Mouse (Mus musculus) right cerebral cortex, postnatal 14 days (tissue): ENCODE data around the gene Trpm8.

Source experiments
- DNase-seq: peaks from one replicate; pipeline ENCODE4 v3.0.0; 2022

Trpm8 gene

DNA sequence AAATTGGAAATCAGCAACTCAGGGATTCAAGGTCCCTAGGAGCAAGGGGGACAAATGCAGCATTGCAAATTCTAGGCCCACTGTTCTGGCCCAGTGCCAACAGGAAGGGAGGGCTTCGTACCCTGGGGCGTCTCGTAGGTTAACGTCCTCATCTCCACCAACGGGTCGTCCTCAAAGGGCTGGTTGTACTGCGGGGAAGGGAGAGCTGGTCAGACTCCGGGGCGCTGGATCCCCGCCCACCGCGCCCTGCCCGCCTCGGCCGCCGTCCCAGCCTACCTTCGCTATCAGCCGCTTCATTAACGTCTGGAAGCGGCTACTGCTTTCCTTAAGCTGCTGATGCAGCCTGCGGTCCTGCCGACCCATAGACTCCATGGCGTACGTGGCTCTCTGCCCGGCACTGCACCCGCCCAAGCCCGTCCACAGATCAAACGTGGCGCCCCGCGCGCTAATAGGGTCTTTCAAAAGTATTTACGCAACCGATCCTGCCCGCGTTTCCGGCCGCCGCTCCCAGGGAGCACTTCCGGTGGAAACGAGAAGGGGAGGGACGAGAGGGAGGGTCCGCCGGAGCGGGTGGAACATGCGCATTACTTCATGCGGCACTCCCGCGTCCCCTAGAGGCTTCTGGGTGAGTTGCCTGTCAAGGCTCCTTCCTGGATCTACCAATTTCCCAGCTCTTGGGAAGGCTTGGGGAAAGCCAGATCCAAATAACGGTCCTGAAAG is at the start of gene Trpm8, which contains the start of gene Hjurp:
Trpm8 (plus strand) TSS at position 564 of the 720 bp plus-strand sequence.
Hjurp (minus strand) TSS at position 536 of the 720 bp plus-strand sequence.
- peak; percentile 100 for DNase-seq

DNA sequence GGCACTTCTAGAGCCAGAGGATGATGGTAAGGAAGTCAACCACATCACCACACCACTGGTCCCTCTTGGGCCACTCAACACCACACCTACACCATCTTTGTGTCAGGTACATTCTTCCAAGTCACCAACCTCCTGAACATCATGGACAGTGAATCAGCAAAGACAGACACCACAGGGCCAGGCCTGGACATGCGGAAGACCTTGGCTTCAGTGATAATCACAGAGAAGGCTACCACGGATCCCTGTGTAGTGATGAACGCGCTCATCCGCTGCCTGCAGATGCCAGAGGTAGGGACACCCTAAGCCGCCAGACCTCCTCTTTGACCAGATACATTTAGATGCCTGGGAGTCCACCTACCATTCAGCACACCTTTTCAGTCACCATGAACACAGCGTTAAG is 49.3 kb upstream of the Trpm8 start:
- no peak for DNase-seq

DNA sequence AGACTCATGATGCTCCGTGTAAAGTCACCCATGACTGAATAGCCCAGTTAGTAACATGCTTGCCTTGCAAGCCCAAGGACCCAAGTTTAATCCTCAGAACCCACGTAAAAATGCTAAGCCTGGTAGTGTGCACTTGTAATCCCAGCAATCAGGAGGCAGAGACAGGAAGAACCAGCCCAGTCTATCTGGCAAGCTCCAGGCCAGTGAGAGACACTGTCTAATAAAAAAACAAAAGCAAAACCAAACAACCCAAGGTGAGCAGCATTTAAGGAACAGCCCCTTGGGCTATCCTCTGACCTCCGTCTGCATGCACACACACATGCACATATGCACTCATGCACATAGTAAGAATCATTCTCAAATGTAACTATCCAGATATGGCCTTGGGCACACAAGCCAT is 47.9 kb upstream of the Trpm8 start:
- DNase-seq: no peak

DNA sequence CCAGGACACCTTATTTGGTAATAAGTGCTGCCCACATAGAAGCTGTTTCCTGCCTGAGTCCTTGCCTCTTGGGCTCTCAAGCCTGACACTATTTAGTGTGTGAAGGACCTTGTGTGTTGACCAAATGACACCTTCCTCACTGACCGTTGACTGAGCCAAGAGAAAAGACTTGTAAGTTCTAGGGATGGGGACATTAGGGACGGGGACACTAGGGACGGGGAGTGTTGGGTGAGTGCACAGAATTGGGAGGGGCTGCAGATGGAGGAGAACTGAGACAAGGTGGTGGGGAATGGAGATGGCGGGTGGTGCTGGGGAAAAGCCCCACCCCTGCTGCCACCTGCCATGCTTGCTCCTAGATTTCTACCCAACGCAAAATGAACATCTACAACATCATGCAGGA is 47.5 kb upstream of the Trpm8 start:
- DNase-seq: no peak

DNA sequence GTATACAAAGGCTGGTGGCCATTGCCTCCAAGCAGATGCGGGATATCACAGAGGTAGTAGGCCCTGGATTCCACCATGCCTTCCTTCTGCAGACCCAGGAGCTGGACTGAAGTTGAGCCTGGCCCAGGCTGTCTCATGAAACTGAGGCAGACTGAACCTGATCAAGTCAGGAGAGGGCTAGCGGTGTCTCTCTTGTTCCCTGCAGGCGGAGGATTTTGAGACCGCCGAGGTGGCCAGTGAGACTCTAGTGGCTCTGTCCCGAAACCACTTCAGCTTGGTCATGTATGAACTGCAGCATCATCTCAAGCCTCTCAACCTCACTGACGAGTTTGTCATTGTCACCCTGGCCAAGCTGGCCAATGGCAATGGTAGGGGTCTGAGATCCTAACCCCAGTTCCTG is 47.0 kb upstream of the Trpm8 start:
- DNase-seq: no peak

DNA sequence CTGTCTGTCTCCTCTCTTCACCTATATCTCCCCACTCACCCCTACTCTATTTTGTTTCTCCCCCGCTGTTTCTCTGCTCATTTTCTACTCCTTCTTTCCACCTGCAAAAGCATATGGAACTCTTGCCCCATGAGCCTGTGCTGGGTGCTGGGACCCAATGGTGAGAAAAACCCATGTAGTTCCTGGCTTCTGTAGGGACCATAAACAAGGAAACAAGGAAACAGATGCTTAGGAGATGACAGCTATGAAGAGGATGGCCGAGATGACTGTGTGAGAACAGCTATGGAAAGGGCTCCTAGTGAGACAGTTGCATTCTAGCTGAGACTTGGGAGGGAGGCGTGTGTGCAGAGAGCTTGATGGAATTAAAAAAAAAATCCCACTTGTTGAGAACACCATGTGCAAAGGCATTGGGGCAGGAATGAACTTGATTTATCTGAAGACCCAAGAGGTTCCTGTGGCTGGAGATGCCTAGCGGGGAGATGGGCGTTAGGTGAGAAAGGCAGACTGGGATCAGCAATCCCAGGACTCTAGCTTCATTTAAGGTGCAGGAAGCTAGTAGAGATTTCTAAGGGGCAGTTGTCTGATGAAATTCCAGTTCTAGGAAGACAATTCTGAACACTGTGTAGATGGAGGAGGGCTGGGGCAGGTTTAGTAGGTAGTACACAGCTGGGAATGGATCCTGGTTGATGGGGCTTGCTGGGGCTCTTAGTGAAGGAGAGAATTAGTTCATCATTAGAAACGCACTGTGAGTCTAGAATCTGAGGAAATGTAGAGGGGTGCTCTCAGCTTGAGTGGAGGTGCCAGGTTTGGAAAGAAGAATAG is 46.3 kb upstream of the Trpm8 start:
- no peak for DNase-seq

DNA sequence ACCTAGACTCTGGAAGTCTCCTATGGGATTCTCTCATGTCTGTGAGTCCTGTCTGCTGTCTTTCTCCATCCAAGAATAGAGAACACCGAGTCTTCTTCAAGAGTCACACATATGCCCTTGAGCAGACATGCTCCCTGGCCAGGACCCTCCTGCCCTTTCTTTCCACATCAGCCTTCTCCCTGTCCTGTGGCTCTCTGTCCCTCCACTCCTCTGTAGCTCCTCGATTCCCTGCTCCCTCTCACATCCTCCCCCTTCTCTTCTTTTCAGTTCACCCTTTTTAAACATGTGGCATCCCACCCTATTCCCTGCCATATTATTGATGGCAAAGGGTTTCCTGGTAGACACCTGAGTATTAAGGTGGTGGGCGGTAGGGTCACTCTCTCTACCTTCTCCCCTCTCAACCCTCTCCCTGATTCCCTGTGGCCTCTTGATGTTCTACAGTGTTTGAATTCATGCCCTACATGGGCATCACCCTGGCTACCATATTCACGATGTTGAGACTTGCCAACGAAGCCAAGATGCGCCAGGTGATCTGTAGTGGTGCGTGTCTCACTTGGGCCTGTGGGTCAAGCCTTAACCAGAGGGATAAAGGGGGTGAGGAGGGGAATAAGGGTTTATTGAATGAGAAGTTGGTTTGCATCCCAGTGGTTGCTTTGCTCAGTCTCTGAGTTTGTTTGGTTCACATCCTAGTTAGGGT is 45.5 kb upstream of the Trpm8 start:
- no peak for DNase-seq

DNA sequence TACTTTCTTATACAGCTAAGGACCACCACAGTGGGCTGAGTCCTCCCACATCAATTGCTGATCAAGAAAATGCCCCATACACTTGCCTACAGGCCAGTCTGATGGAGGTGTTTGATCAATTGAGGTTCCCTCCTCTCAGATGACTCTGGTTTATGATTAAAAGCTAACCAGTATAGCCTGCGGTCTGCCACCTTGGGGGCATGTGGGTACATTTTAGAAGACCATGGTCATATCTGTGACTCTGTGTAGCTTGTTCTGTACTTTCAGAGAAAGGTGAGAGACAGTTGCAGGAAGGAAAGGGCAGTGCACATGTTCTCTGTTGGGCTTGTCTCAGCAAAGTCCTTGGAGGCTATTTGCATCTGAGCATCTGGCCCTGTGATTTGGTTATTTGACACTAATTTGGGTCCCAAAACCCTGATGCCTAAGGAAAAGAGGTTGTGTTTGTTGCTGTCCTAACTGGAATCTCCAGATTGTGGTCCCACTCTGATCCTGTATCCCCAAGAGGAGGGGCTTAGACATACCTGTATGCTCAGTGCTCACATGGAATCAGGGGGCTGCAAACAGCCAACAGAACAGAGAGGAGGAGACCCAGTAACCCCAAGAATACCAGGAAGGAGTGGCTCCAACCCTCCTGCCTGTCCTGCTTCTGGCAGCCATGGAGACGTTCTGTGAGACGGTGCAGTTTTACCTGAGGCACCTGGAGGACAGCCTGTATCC is 44.6 kb upstream of the Trpm8 start:
- DNase-seq: no peak

DNA sequence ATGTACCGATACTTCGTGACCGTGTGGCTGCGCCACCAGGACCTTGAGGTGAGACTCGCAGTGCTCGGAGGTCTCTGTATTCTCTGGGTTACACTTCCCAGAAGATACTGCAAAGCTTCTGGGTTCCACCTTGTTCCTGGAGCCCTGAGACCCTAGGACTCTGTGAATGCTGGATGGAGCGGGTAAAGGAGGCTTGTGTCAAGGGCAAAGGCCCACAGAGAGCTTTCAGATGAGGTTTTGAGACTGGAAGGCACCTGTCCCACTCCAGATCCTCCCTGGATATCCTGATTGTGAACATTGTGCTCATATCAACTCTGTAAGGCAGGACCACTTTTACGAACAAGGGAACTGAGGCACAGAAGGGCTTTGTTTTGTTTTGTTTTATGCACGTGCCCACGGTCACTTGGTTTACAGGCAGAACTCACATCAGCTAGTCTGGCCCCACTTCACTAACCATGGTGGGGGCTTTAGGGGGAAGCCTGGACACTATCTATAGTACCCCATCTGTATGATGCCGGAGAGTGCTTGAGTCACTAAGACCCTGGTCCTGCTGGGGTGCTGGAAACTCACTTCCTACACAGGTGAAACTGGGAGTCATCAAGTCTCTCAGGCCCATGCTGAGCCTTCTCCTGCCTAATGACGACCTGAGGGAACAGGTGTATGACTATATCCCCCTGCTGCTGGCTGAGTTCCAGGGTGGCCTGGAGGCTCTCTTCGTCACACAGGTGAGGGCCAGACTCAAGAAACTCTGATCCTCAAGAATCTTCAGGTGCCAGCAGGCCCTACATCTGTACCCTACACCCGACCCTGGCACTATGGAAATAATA is 43.8 kb upstream of the Trpm8 start:
- no peak for DNase-seq

DNA sequence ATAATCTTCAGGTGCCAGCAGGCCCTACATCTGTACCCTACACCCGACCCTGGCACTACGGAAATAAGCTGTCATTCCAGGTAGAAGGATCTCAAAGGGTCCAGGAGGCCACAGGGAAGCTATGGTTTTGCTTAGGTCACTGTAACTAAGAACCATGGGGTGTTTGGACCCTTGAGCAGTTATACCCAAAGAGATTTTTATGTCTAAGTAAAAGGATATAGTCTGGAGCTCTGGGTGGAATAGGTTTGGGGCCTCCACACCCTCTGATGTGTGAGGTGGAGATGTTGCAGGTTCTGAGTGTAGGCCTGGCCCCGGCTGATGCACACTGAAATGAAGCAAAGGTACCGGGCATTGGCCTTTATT is 43.2 kb upstream of the Trpm8 start:
- no peak for DNase-seq

DNA sequence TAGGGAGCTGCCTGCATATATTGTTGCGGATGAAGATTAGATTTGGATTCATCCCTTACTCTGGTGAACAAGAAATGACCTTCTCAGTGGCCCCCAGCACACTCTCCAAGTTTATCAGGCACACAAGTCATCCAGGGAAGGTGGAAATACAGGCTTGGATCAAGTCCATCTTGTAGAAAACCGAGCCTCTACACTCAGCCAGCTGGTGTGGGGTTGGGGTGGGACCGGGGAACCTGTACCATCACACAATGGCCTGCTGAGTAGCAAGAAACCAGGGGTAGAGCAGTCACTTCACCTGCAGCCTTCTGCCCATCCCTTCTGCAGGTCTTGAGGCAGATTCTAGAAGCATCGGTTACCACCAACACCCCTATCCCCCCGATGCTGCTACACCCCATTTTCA is 42.8 kb upstream of the Trpm8 start:
- DNase-seq: no peak

DNA sequence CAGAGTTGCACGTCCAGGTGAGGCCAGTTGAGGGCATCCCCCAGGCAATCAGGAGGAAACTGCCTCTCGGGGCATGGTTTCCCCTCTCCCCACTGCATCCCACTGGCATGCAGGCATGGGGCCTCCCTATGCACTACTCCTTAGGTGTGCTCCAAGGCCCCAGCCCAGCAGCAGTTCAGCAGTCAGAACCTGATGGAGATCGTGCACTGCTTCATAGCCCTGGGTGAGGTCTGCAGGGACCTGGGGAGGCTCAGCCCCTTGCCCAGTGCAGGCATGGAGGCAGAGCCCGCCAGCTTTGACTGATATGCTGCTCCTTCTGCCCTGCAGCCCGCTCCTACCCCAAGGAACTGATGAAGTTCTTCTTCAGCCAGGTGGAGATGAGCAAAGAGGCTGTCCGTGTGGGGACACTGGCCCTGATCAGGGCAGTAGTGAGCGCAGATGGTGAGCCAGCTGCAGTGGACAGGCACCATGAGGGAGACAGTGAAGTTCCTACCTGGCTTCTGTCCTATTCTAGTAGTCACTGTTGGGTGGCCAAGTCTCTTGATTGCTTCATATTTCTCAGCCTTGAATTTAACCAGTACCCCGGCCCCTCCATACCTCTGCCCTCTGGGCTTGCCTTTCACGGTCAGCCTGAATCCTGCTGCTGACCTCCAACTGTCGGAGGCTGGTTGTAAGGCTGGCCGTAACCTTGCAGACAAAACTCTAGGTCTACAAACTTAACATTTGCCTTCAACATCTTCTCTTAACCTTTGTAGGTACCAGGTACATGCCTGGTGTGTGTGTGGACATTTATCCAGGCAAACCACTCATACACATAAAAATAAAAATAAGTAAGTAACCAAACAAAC is 42.2 kb upstream of the Trpm8 start:
- DNase-seq: no peak

DNA sequence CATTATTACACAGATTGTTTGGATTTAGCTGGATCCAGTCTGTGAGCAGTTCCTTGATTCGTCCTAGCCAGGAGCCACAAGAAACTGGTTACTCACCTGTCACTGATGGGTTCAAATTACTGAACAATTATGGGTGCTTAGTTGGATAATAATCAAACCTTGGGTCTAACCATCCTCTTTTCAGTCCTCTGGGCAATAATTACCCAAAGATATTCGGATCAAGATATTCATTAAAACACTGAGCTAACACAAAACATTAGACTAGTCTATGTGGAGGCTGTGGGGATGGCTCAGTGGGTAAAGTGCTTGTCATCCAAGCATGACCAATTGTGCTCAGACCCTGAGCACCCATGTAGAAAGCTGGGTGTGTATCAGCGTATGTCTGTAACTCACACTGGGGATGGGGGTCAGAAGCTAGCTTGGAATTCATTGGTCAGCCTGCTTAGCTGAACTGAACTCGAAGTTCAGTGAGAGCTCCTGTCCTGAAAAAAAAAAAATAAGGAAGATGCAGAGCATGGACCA is 41.5 kb upstream of the Trpm8 start:
- DNase-seq: no peak

DNA sequence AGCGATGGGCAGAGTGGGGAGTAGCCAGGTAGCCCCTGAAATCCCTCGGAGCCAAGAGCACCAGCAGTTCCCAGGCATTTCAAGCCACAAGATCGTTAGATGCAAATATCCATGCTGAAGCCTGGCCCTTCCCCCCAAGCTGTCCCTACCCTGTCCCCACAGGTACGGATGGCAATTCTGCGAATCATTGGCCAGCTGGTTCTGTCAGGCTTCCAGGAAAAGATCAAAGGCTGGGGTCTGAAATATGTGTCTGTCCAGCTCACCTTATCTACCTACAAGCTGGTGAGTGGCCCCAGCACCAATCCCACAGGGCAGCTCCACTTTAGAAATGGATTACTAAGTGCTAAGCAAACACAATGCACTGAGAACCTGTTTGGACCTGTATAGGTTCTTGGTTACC is 40.1 kb upstream of the Trpm8 start:
- DNase-seq: no peak

DNA sequence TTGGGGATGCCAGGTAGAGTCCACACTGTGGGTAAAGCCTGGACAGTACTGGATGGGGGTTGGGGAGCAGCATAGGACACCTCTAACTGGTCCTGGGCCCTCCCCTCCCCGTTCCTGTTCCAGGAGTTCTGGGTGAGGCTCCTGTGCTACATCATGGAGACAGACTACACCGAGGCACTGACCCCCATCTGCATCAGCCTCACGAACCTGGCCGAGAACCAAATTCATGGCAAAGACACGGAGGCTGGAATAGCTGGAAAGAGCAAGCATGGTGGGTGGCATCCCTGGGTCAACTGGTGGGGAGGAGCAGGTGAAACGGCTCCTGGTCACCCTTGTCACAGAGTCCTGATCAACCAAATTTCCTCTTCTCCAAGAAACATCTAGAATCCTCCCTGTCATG is 38.7 kb upstream of the Trpm8 start:
- no peak for DNase-seq

DNA sequence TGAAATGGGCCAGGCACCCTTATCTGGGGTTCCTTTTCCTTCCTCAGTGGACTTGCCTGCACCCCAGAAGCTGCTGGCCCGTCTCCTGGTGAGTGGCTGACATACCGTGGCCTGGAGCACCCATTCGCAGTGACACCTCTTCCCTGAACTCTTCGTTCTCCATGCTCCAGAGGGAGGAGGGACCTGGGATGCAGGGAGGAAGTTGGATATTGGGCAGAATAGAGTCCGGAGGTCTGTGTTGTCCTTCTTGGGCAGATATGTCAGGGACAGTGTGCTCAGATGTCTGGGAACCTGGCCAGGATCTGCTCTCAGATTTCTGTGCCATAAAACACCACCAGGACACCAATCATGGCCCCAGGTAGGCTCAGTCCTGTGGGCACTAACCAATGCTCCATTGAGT is 37.4 kb upstream of the Trpm8 start:
- DNase-seq: peak; percentile 5

DNA sequence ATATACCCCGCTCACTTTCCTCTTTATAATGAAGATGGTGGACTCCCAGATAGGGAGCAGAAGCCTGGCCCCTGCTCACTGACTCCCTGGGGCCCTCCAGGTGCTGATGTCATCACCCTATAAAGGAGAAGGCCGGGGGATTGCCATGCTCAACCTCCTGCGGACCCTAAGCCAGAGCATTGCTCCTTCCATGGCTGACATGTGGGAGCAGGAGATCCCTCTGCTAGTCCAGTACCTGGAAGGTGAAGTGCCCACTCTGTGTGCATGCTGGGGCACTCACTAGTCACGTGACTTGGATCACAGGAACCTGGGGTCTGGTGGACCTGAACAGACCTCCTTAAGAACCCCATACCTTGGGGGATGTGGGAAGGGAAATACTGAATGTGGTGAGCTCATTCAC is 36.9 kb upstream of the Trpm8 start:
- DNase-seq: peak; percentile 16

DNA sequence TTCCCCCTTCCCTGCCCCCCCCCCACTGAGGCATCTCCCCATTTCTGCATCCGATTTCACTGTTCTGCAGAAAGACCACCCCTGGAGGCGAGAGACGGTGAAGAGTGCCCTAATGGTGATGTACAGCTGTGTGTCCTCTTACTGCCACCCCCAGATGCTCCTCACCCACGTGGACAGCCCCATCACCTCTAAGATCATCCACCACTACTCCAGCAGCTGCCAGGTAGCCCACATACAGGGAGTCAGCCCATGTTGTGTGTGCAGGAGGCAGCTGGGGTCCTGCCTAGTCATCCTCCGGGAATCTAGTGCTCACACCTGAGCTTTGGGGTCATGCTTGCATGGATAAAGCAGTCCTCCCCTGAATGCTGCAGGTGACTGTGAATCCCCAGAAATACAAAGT is 33.6 kb upstream of the Trpm8 start:
- DNase-seq: peak; percentile 3

DNA sequence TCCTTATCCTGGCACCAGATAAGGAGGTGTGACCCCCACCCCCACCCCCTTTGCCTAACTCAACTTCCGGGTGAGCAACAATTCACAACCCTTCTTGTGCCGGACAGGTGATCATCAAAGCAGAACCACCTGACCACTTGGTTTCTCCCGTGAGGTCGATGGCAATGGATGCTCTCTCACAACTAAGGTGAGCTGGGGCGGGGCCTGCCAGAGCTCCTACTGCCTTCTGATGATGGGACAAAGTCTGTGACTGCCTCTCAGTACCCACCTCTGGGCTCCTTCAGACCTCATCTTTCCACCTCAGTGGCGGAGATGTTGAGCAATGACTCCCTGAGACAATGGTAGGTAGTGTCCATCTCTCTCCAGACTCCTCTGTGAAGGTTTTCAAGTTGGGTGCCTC is 31.6 kb upstream of the Trpm8 start:
- no peak for DNase-seq

DNA sequence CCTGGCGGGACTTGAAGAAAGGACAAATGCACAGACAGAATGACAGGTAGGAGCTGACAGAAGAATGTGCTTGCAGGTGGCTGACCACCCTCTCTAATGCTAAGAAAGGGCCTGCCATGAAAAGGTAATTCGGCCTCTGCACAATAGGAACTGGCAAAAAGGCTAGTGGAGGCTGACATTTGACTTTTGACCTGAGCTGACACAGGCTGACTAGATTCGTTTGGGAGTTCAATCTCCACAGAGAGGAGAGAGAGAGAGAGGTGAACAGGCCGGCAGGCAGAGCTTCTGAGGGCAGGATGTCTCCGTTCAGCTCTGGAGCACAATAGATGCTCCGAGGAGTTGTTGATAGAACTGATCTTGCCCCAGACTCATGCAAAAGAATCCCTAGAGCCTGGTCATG is 31.1 kb upstream of the Trpm8 start:
- no peak for DNase-seq

DNA sequence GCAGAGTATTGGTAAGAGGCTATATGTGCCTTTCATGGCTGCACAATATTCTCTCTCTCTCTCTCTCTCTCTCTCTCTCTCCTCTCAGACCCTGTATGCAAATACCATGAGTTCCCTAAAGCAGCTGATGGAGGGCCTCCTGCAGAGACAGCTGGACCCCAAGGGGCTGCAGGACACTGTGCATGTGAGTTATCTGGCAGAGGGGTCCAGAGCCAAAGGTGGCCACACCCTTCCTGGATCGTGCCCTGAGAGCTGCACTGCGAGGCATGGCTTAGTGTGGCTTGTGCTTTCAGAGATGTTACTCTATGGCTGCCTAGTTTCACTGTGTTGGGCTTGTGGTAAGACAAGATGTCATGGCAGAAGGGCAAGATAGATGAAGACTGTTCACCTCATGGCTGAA is 29.8 kb upstream of the Trpm8 start:
- DNase-seq: no peak
